Mouse (Mus musculus): ENCODE measurements around the gene 4932414N04Rik.
A peak's percentile ranks its signal among the peaks of the same experiment; 100 is the strongest.

DNA sequence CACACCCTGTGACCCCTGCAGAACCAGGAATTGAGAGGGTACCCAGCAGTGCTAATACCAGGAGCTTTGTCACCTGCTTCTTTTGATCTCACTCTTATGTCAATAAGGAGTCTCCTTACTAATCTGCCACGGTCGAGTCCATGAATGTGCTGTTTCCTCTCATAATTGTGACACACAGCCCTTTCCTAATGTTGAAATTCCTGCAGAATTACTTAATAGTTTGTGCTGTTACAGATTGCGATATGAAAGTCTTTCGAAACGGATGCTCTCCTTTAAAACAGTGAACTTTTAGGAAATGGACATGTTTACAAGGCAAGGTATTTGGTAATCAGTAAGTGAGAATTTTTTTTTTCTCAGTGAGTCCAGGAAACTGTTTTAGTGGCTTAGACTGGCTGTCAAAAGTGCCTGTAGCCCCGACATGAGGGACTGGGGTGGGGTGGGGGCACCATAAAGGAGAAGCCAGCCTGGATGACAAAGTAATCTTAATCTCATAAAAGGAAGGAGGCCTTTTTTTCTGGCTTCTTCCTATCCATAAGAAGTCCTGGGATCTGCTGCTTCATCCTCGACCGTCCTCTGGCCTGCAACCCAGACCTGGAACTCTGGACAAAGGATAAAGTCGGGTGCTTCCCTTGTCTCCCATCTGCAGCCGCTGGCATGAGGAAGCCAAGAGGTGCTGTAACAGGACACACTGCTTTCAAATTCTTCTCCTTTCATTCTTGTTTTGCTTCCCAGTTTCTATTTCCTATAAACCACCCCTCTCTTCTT, 139.9 kb downstream of the 4932414N04Rik start:
- TF ChIP-seq EP300 (IDR thresholded peaks at IDR 0.05; ENCODE audit: low read depth), result peak; percentile 40; the same call in 1 of the 2 replicates
- no peak for TF ChIP-seq CTCF (IDR thresholded peaks at IDR 0.05; ENCODE audit: low read depth)

Measured in liver, embryonic 14.5 days (tissue).